Mouse (Mus musculus) spleen, adult 2 months (tissue): Measurements from ENCODE around the gene Ddx52.

Experiments
- CTCF ChIP-seq: fragments of 200-500 bp; IDR thresholded peaks from 2 replicates; pipeline ENCODE4 v1.5.1; 2011; ENCODE audit warnings: mild to moderate bottlenecking, inconsistent platforms; ENCODE audit not compliant: insufficient read depth, insufficient read length, insufficient replicate concordance; ENCODE audit errors: extremely low read depth
- POLR2A ChIP-seq: fragments of 200-500 bp; IDR thresholded peaks from 2 replicates; pipeline ENCODE4 v1.6.1; 2011; ENCODE audit warnings: low read depth, low read length, inconsistent platforms

DNA sequence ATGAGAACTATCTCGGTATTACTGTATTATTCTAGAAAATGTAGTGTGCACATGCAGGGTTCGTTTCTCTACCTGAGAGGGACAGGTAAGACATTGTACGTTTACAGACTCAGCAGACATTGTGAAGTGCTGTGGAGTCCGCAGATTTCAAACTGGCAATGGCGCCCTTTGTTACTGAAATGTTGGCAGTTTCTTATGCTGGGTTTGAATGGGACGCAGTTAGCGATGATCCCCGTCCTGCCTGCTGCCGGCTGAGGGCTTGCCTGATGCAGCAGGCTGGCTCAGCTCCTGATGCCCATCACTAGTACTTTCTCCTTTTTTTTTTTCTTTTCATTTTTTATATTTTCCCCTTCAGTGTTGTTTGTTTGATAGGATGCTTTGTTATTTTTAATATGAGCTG is 68.5 kb downstream of the Ddx52 start:
- TF ChIP-seq CTCF (no peak), POLR2A (no peak)
